Comparison of ENCODE assay signal across 11 mouse cellular contexts in the genomic region with DNA sequence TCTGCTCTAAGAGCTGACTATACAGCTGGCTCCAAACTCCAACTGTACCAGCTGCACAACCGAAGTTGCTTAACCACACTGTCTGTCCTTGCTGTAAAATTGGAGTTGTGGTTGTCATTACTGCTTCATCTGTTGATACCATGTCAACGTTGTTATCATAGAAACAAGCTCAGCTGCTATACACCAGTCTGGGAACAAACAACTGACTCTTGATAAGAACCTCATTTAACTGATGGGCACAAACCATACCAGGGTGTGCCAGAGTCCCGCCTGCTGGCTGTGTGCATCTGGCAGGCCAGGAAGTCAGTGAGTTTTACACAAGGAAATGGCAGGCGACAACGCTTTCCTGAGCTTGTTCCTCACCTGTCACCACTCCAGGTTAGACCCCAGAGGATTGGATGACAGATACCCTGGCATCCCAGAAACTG. TPM values are rescaled to one million over a fixed set of nuclear protein-coding genes. Genes with fewer than 3 reads are reported as not detected.
DNase-seq lines count a peak whose midpoint lies in the region; ATAC-seq and TF ChIP-seq lines count a peak whose summit lies in the region.
"Had no signal": no experiment of that assay in that cellular context is flagged by ENCODE, and none has a peak within 500 bp of the region (broad histone marks: within the 10 kb centered on the region; RNA-seq: fewer than 3 reads in every experiment).

No protein-coding gene starts in this region.

- DNase-seq in kidney, adult 2 months, result peak; percentile 23
- no peak for DNase-seq in kidney, postnatal 36 days
- DNase-seq in c-Kit-negative CD71-positive TER-119-positive erythroid progenitor cells, embryonic 14.5 days (ENCODE audit: low read depth, low spot score), result peak; percentile 52
- DNase-seq in large intestine, adult 2 months (ENCODE audit: low read depth, low spot score), result peak; percentile 78
- no peak for DNase-seq in midbrain, postnatal 0 days (ENCODE audit: low spot score)
- DNase-seq in right cerebral cortex, postnatal 10 days (ENCODE audit: low spot score in 2 of 2), result no peak
- DNase-seq in embryo, embryonic 9.5 days (ENCODE audit: extremely low spot score), result no peak
- DNase-seq: layer of hippocampus, adult 9-11 months had no signal

- no peak overlapping the region for H3ac ChIP-seq in myocyte (ENCODE audit: control insufficient read depth, insufficient read length)

- H3K9ac ChIP-seq in midbrain, postnatal 0 days (replicated peaks; ENCODE audit: low read length, poor library complexity, severe bottlenecking), result no peak overlapping the region
- H3K9ac ChIP-seq: midbrain, embryonic 12.5 days had no signal

- 70% methylated on average over 5 of the region's 5 CpGs for WGBS in kidney, adult 2 months
- 31% methylated on average over 5 of the region's 5 CpGs for WGBS in large intestine, adult 2 months
- WGBS in midbrain, postnatal 0 days, result 98% methylated on average over 5 of the region's 5 CpGs

- no peak overlapping the region for H3K4me3 ChIP-seq in kidney, adult 2 months (ENCODE audit: insufficient read depth, low read depth, low read length)
- no peak overlapping the region for H3K4me3 ChIP-seq in myocyte
- H3K4me3 ChIP-seq in midbrain, postnatal 0 days (ENCODE audit: low read depth, low read length), result no peak overlapping the region
- H3K4me3 ChIP-seq: forebrain, embryonic 10.5 days; midbrain, embryonic 12.5 days had no signal

- no peak overlapping the region for H3K4me2 ChIP-seq in myocyte (ENCODE audit: low read depth)
- no peak overlapping the region for H3K4me2 ChIP-seq in midbrain, postnatal 0 days (ENCODE audit: low read depth, low read length, poor library complexity, severe bottlenecking)
- H3K4me2 ChIP-seq: midbrain, embryonic 12.5 days had no signal

- H3K27me3 ChIP-seq in kidney, adult 2 months (replicated peaks; ENCODE audit: control insufficient read depth, insufficient read depth, low read length), result no peaks in the 10 kb centered on the region
- no peaks in the 10 kb centered on the region for H3K27me3 ChIP-seq in myocyte (ENCODE audit: control insufficient read depth, insufficient read depth, insufficient read length)
- no peaks in the 10 kb centered on the region for H3K27me3 ChIP-seq in midbrain, postnatal 0 days (ENCODE audit: insufficient read depth, low read length)
- H3K27me3 ChIP-seq: midbrain, embryonic 12.5 days had no signal

- no peaks in the 10 kb centered on the region for H3K79me2 ChIP-seq in myocyte (ENCODE audit: control insufficient read depth, insufficient read depth)

- peaks cover 25% of the 10 kb centered on the region for H3K4me1 ChIP-seq in kidney, adult 2 months (ENCODE audit: control insufficient read depth, insufficient read depth, low read length)
- no peaks in the 10 kb centered on the region for H3K4me1 ChIP-seq in midbrain, postnatal 0 days (ENCODE audit: insufficient read depth, low read length)
- H3K4me1 ChIP-seq: midbrain, embryonic 12.5 days had no signal

- TF ChIP-seq CTCF in kidney, adult 2 months (conservative IDR thresholded peaks at IDR 0.05; ENCODE audit: insufficient read depth, insufficient read length, low read depth, low read length), result no peak
- TF ChIP-seq CTCF in midbrain, postnatal 0 days (IDR thresholded peaks at IDR 0.05), result no peak

- no peaks in the 10 kb centered on the region for H3K36me3 ChIP-seq in kidney, adult 2 months (ENCODE audit: control insufficient read depth, insufficient read depth, low read length)
- no peaks in the 10 kb centered on the region for H3K36me3 ChIP-seq in myocyte (ENCODE audit: control insufficient read depth, insufficient read depth)
- H3K36me3 ChIP-seq in midbrain, postnatal 0 days (ENCODE audit: insufficient read depth, low read length), result peaks cover 21% of the 10 kb centered on the region

- TF ChIP-seq POLR2A in kidney, adult 2 months (IDR thresholded peaks at IDR 0.05; ENCODE audit: low read depth, low read length), result no peak
- TF ChIP-seq POLR2A in myocyte (IDR thresholded peaks at IDR 0.05; ENCODE audit: insufficient read length, low read depth), result no peak

- H3K27ac ChIP-seq in kidney, adult 2 months (ENCODE audit: insufficient read depth, low read depth, low read length), result peak overlapping the region; percentile 95
- H3K27ac ChIP-seq in midbrain, postnatal 0 days (ENCODE audit: low read depth, low read length), result no peak overlapping the region
- H3K27ac ChIP-seq: forebrain, embryonic 10.5 days; midbrain, embryonic 12.5 days had no signal

- no peak for ATAC-seq in midbrain, postnatal 0 days (ENCODE audit: low FRiP score)

- H3K9me3 ChIP-seq in midbrain, postnatal 0 days (ENCODE audit: low read length), result no peaks in the 10 kb centered on the region
- H3K9me3 ChIP-seq: forebrain, embryonic 10.5 days; midbrain, embryonic 12.5 days had no signal

TF ChIP-seq in myocyte, 11 proteins besides CTCF, POLR2A, EP300 and RAD21:
- no peak for TF ChIP-seq USF1 (IDR thresholded peaks at IDR 0.05; ENCODE audit: low read depth)
- peak; percentile 64; the same call in 1 of the 2 replicates for TF ChIP-seq CEBPB (IDR thresholded peaks at IDR 0.05; ENCODE audit: insufficient read depth, poor library complexity, severe bottlenecking)
- no peak for TF ChIP-seq MAX (IDR thresholded peaks at IDR 0.05; ENCODE audit: low read depth)
- TF ChIP-seq POLR2AphosphoS2 (IDR thresholded peaks at IDR 0.05; ENCODE audit: insufficient read length, low read depth), result peak; percentile 34
- TF ChIP-seq TCF12 (IDR thresholded peaks at IDR 0.05; ENCODE audit: insufficient read depth, poor library complexity, severe bottlenecking), result peak; percentile 98
- TF ChIP-seq MYOG (IDR thresholded peaks at IDR 0.05; ENCODE audit: control insufficient read depth in 1 of 3, insufficient read depth in 1 of 3, insufficient read length in 2 of 3, low read depth in 2 of 3), result peak; percentile 57 to 100 (median 85)
- TF ChIP-seq MYOD1 (IDR thresholded peaks at IDR 0.05; ENCODE audit: control insufficient read depth in 1 of 3, insufficient read length in 2 of 3, low read depth in 2 of 3), result peak; percentile 93 to 95 (median 94)
- peak; percentile 97 for TF ChIP-seq TCF3 (IDR thresholded peaks at IDR 0.05; ENCODE audit: insufficient read length, low read depth)
- TF ChIP-seq REST (IDR thresholded peaks at IDR 0.05; ENCODE audit: insufficient read depth, insufficient read length), result no peak
- no peak for TF ChIP-seq SRF (IDR thresholded peaks at IDR 0.05; ENCODE audit: control insufficient read depth, insufficient read length, low read depth)
- no peak for TF ChIP-seq E2F4 (IDR thresholded peaks at IDR 0.05; ENCODE audit: insufficient read depth)

RNA-seq across cellular contexts. Expression of gene Smim6, which starts 0.7 kb away (rescaled TPM):
- polyA plus RNA-seq in kidney, adult 2 months (2012; rRNA removed), result 5.0 and 5.7 TPM in 2 replicates
- 37.5 and 45.5 TPM in 2 replicates for polyA plus RNA-seq in large intestine, adult 2 months (2012; rRNA removed)
- polyA plus RNA-seq in myocyte (2012; fragmentation: generic; extraction: Trizol), result 7.8 TPM
- total RNA-seq in midbrain, postnatal 0 days (2014; rRNA removed), result not detected in 2 replicates
- 0.26 TPM in 1 of 2 replicates, not detected in the other for polyA plus RNA-seq in midbrain, postnatal 0 days (2015; fragmentation: Nextera tagmentation; extraction: Ambion mirVana)

RNA-seq across cellular contexts. Expression of gene Smim5, which starts 11.4 kb away (rescaled TPM):
- 26.1 and 26.7 TPM in 2 replicates for polyA plus RNA-seq in kidney, adult 2 months (2012; rRNA removed)
- polyA plus RNA-seq in large intestine, adult 2 months (2012; rRNA removed), result 4.9 and 6.3 TPM in 2 replicates
- polyA plus RNA-seq in myocyte (2012; fragmentation: generic; extraction: Trizol), result 49.4 TPM
- total RNA-seq in midbrain, postnatal 0 days (2014; rRNA removed), result not detected in 2 replicates
- 1.3 and 1.5 TPM in 2 replicates for polyA plus RNA-seq in midbrain, postnatal 0 days (2015; fragmentation: Nextera tagmentation; extraction: Ambion mirVana)

RNA-seq across cellular contexts. Expression of gene Sap30bp, which starts 21.9 kb away (rescaled TPM):
- polyA plus RNA-seq in kidney, adult 2 months (2012; rRNA removed), result 20.5 and 24.1 TPM in 2 replicates
- 17.3 and 20.7 TPM in 2 replicates for polyA plus RNA-seq in large intestine, adult 2 months (2012; rRNA removed)
- polyA plus RNA-seq in myocyte (2012; fragmentation: generic; extraction: Trizol), result 84.9 TPM
- 44.3 and 46.4 TPM in 2 replicates for total RNA-seq in midbrain, postnatal 0 days (2014; rRNA removed)
- polyA plus RNA-seq in midbrain, postnatal 0 days (2015; fragmentation: Nextera tagmentation; extraction: Ambion mirVana), result 43.3 and 54.3 TPM in 2 replicates

RNA-seq across cellular contexts. Expression of gene Recql5, which starts 22.1 kb away (rescaled TPM):
- polyA plus RNA-seq in kidney, adult 2 months (2012; rRNA removed), result 16.9 and 18.8 TPM in 2 replicates
- 16.0 and 16.5 TPM in 2 replicates for polyA plus RNA-seq in large intestine, adult 2 months (2012; rRNA removed)
- polyA plus RNA-seq in myocyte (2012; fragmentation: generic; extraction: Trizol), result 13.1 TPM
- 18.9 and 20.4 TPM in 2 replicates for total RNA-seq in midbrain, postnatal 0 days (2014; rRNA removed)
- polyA plus RNA-seq in midbrain, postnatal 0 days (2015; fragmentation: Nextera tagmentation; extraction: Ambion mirVana), result 8.0 and 10.5 TPM in 2 replicates

RNA-seq across cellular contexts. Expression of gene Myo15b, which starts 52.9 kb away (rescaled TPM):
- 104 and 132 TPM in 2 replicates for polyA plus RNA-seq in kidney, adult 2 months (2012; rRNA removed)
- 696 and 883 TPM in 2 replicates for polyA plus RNA-seq in large intestine, adult 2 months (2012; rRNA removed)
- 0.23 TPM for polyA plus RNA-seq in myocyte (2012; fragmentation: generic; extraction: Trizol)
- total RNA-seq in midbrain, postnatal 0 days (2014; rRNA removed), result not detected in 2 replicates
- polyA plus RNA-seq in midbrain, postnatal 0 days (2015; fragmentation: Nextera tagmentation; extraction: Ambion mirVana), result 0.09 and 0.29 TPM in 2 replicates

Comparison
In these comparisons a context has a peak if more than half of its experiments do, and no peak if none do; other contexts are left out.
1. DNase-seq: peak in kidney, adult 2 months (single experiment), c-Kit-negative CD71-positive TER-119-positive erythroid progenitor cells, embryonic 14.5 days (single experiment) and large intestine, adult 2 months (single experiment); none in kidney, postnatal 36 days (0 of 2), midbrain, postnatal 0 days (single experiment), right cerebral cortex, postnatal 10 days (0 of 2) and embryo, embryonic 9.5 days (single experiment).